Mouse (Mus musculus) fat pad, adult 2 months (tissue): ENCODE data around the gene Clybl.

Experiments
- DNase-seq: peaks from one replicate; pipeline ENCODE4 v3.0.0-alpha.2; 2011; ENCODE audit warnings: low read depth, low spot score; ENCODE audit errors: extremely low read depth

Clybl gene

GRCm38 (mm10) chr14:122412841-122413541 lies 231.5 kb downstream of the Clybl start:
- no peak for DNase-seq

- DNase-seq, result no peak
Observed at GRCm38 (mm10) chr14:122413542-122413928, 232.0 kb downstream of the Clybl start.

GRCm38 (mm10) chr14:122414786-122415185 lies 233.3 kb downstream of the Clybl start:
- DNase-seq, result no peak

- DNase-seq, result no peak
Observed at GRCm38 (mm10) chr14:122416166-122416771, 234.8 kb downstream of the Clybl start.

GRCm38 (mm10) chr14:122424441-122424840 lies 242.9 kb downstream of the Clybl start:
- DNase-seq, result no peak

- DNase-seq, result no peak
Observed at GRCm38 (mm10) chr14:122426529-122427203, 245.2 kb downstream of the Clybl start.

- no peak for DNase-seq
Observed at GRCm38 (mm10) chr14:122427204-122427560, 245.7 kb downstream of the Clybl start.

- DNase-seq, result no peak
Observed at GRCm38 (mm10) chr14:122427654-122428053, 246.2 kb downstream of the Clybl start.

GRCm38 (mm10) chr14:122432558-122432957 lies 251.1 kb downstream of the Clybl start:
- DNase-seq, result no peak

GRCm38 (mm10) chr14:122434039-122434438 lies 252.5 kb downstream of the Clybl start:
- no peak for DNase-seq

GRCm38 (mm10) chr14:122436850-122437249 lies 255.3 kb downstream of the Clybl start:
- DNase-seq, result no peak

- DNase-seq, result no peak
Observed at GRCm38 (mm10) chr14:122449601-122450495, 268.3 kb downstream of the Clybl start.

GRCm38 (mm10) chr14:122450496-122451382 lies 269.2 kb downstream of the Clybl start, which contains the start of gene Gm5089:
TSS of gene Gm5089 (minus strand) at chr14:122451115.
- no peak for DNase-seq

GRCm38 (mm10) chr14:122451551-122452145 lies 270.1 kb downstream of the Clybl start:
- DNase-seq, result no peak
